Mouse (Mus musculus) C2C12 (cell line): ENCODE data around the gene Nfasc.

ENCODE experiments used
- CEBPB ChIP-seq: IDR thresholded peaks from one replicate; pipeline ENCODE4 v1.6.1; 2011; ENCODE audit warnings: low read depth, mild to moderate bottlenecking, control low read depth, moderate library complexity
- CTCF ChIP-seq: IDR thresholded peaks from one replicate; pipeline ENCODE4 v1.5.1; 2011; ENCODE audit not compliant: control insufficient read depth, insufficient read depth, insufficient read length
- MAX ChIP-seq: IDR thresholded peaks from one replicate; pipeline ENCODE4 v1.6.1; 2011; ENCODE audit warnings: mild to moderate bottlenecking, control low read depth
- MYOD1 ChIP-seq: IDR thresholded peaks from one replicate; pipeline ENCODE4 v1.6.1; 2011; ENCODE audit warnings: low read depth; ENCODE audit not compliant: control insufficient read depth, insufficient read length
- USF1 ChIP-seq: IDR thresholded peaks from one replicate; pipeline ENCODE4 v1.6.1; 2011; ENCODE audit warnings: low read depth, mild to moderate bottlenecking, control low read depth, moderate library complexity

DNA sequence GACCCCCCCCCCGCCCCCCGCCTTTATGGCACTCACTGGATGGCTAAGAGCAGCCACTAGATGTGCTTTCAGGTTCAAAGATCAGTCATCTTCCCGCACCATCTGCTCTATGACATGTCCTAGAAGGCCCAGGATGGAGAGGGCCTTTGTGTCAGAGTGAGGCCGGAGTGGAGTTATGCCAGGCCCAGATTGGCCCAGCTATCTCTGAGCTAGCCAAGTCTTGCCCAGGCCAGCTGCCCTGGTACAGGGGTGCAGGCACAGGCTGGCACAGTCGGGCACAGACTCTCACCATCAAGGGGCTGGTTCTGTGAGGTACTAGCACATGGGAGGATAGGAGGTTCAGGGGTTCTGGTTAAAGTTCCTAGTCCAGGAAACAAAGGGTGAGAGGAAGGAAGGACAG, 203.9 kb downstream of the Nfasc start:
- TF ChIP-seq CTCF (no peak), USF1 (no peak), MAX (no peak), MYOD1 (no peak), CEBPB (no peak)
